Mouse (Mus musculus) intestine, embryonic 15.5 days (tissue): ENCODE data around the gene Satb2. TPM values are rescaled to one million over a fixed set of nuclear protein-coding genes. Genes with fewer than 3 reads are reported as not detected.
A peak's percentile ranks its signal among the peaks of the same experiment; 100 is the strongest.

ENCODE experiments used
- ATAC-seq: fragments of 200-750 bp; cut with Nextera tagmentation; 2 replicates; pipeline ENCODE4 v1.8.0; 2017; ENCODE audit warnings: moderate TSS enrichment, moderate library complexity
- H3K27ac ChIP-seq: fragments of 300-500 bp; sonication (generic); 2 replicates; pipeline ENCODE4 v1.5.1; 2015; ENCODE audit warnings: mild to moderate bottlenecking, inconsistent platforms
- H3K27me3 ChIP-seq: fragments of 300-500 bp; sonication (generic); replicated peaks from 2 replicates; pipeline ENCODE4 v1.6.1; 2015; ENCODE audit warnings: inconsistent platforms
- H3K36me3 ChIP-seq: fragments of 300-500 bp; sonication (generic); 2 replicates; pipeline ENCODE4 v1.6.1; 2015; ENCODE audit warnings: inconsistent platforms
- H3K4me1 ChIP-seq: fragments of 300-500 bp; sonication (generic); replicated peaks from 2 replicates; pipeline ENCODE4 v1.6.1; 2015; ENCODE audit warnings: inconsistent platforms
- H3K4me2 ChIP-seq: fragments of 300-500 bp; sonication (generic); replicated peaks from 2 replicates; pipeline ENCODE4 v1.6.1; 2015; ENCODE audit warnings: mild to moderate bottlenecking, inconsistent platforms
- H3K4me3 ChIP-seq: fragments of 300-500 bp; sonication (generic); replicated peaks from 2 replicates; pipeline ENCODE4 v1.5.1; 2015; ENCODE audit warnings: inconsistent platforms
- H3K9ac ChIP-seq: fragments of 300-500 bp; sonication (generic); 2 replicates; pipeline ENCODE4 v1.6.1; 2015; ENCODE audit warnings: inconsistent platforms
- H3K9me3 ChIP-seq: fragments of 300-500 bp; sonication (generic); 2 replicates; pipeline ENCODE4 v1.6.1; 2016; ENCODE audit warnings: inconsistent platforms
- WGBS: fragments of 180-500 bp; shearing (Covaris S2); methylation state at CpG from one replicate; pipeline ENCODE4 v1.1.7; 2015; 5-methylcytosine and 5-hydroxymethylcytosine counted together
- polyA plus RNA-seq: library from polyadenylated mRNA; unstranded; fragments of >200 nt; fragmentation: Nextera tagmentation; extraction: Ambion mirVana; gene quantifications from 2 replicates; pipeline ENCODE4 v1.2.1, GENCODE M21; 2015

The Satb2 gene
- polyA plus RNA-seq, 1 experiment from 2014 or later = 2.9 TPM

DNA sequence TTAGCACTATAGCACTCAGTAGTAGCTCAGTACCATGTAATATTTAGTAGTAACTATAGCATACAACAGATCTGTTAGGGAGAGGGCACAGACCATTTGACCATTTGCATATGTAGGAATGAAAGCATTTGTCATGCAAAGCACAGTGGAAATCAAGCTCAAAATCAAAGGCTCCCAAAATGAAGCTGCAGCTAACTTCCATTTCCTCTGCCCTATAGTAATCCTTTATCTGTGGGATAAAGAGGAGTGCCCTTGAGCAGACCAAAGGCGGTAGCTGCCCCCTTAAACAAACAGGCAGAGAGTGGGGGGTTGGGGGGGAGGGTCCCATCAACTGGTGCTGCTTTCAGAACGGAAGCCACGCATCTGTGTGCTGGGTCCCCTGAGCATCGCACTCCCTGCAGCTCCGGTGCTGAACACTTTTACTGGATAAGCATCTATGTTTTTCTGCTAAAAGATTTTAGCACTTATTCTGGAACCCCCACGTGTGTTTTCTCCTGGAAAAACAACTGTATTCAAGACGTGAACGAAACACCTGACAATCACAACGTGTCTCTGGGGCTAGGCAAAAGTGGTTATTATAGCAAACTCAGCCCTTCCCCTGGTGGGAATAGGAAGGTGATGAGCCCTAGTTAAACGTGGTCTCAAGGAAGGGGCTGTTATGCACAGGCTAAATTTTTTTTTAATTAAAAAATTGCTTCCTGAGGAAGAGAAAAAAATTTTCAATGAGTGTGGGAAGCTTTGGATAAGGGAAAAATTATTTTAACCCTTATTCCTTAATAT lies 133.7 kb downstream of the Satb2 start:
- H3K4me2 ChIP-seq = no peak overlapping the region
- no peak overlapping the region for H3K27ac ChIP-seq
- H3K4me1 ChIP-seq = no peaks in the 10 kb centered on the region
- H3K4me3 ChIP-seq = no peak overlapping the region
- H3K9ac ChIP-seq = no peak overlapping the region
- H3K36me3 ChIP-seq = no peaks in the 10 kb centered on the region
- 27% methylated on average over 10 of the region's 10 CpGs for WGBS
- H3K27me3 ChIP-seq = no peaks in the 10 kb centered on the region
- no peaks in the 10 kb centered on the region for H3K9me3 ChIP-seq
- no peak for ATAC-seq

- no peaks in the 10 kb centered on the region for H3K36me3 ChIP-seq
- 24% methylated on average over 1 of the region's 1 CpGs for WGBS
- H3K27ac ChIP-seq = no peak overlapping the region
- no peaks in the 10 kb centered on the region for H3K27me3 ChIP-seq
- H3K4me3 ChIP-seq = no peak overlapping the region
- no peak overlapping the region for H3K9ac ChIP-seq
- no peak overlapping the region for H3K4me2 ChIP-seq
- ATAC-seq = no peak
- H3K9me3 ChIP-seq = no peaks in the 10 kb centered on the region
- H3K4me1 ChIP-seq = no peaks in the 10 kb centered on the region
These were observed 139.5 kb downstream of the Satb2 start for GRCm38 (mm10) chr1:56838901-56839300.

GRCm38 (mm10) chr1:56833984-56834900 lies 144.2 kb downstream of the Satb2 start:
- whole genome bisulfite sequencing = 80% methylated on average over 6 of the region's 6 CpGs
- H3K9me3 ChIP-seq = no peaks in the 10 kb centered on the region
- ATAC-seq = no peak
- H3K9ac ChIP-seq = no peak overlapping the region
- no peak overlapping the region for H3K27ac ChIP-seq
- no peaks in the 10 kb centered on the region for H3K36me3 ChIP-seq
- H3K4me1 ChIP-seq = no peaks in the 10 kb centered on the region
- H3K4me3 ChIP-seq = no peak overlapping the region
- H3K4me2 ChIP-seq = no peak overlapping the region
- no peaks in the 10 kb centered on the region for H3K27me3 ChIP-seq

DNA sequence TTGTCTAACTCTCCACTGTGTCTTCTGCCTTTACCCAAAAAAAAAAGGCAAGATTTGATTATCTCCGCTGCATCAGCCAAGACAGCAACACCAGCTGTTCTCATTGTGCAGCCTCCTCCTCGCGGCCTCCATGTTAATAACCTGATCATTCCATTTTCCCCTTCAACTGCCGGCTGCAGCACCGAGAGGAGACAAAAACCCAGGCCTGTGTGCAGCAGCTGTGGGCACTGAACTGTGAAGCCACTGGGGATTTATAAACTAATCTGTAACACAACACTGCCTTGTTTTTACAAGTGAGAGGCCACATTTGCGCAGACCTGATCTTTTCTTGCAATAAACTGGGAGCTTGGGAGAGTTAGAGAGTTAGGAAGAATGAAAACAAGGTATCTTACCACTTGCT lies 145.1 kb downstream of the Satb2 start:
- Histone ChIP-seq H3K4me1 (no peaks in the 10 kb centered on the region), H3K27me3 (no peaks in the 10 kb centered on the region), H3K27ac (no peak overlapping the region), H3K36me3 (no peaks in the 10 kb centered on the region), H3K9ac (no peak overlapping the region), H3K4me2 (no peak overlapping the region), H3K9me3 (no peaks in the 10 kb centered on the region), H3K4me3 (no peak overlapping the region)
- ATAC-seq = no peak
- 46% methylated on average over 6 of the region's 6 CpGs for WGBS

- no peak for ATAC-seq
- Histone ChIP-seq H3K36me3 (no peaks in the 10 kb centered on the region), H3K4me2 (no peak overlapping the region), H3K4me3 (no peak overlapping the region), H3K27ac (no peak overlapping the region), H3K27me3 (no peaks in the 10 kb centered on the region), H3K4me1 (no peaks in the 10 kb centered on the region), H3K9ac (no peak overlapping the region), H3K9me3 (no peaks in the 10 kb centered on the region)
- WGBS = 90% methylated on average over 8 of the region's 8 CpGs
These were observed 145.7 kb downstream of the Satb2 start for GRCm38 (mm10) chr1:56832738-56833137.

DNA sequence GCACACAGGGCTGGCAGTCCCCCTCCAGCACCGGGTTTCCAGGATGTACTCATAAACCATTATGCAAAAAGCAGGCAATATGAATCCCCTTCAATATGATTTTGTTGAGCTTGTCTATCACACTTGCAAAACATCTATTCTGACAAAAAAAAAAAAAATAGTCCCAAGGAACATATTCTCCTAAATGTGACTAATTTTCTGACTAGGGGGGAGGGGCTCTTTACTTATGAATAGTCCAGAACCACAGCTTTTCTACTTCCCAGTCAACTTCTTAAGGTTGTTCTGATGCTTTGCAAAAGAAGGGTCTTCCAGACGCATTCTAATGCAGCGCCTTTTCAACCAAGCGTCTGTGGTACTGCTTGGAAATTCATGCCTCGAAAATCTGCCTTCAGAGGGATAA lies 155.7 kb downstream of the Satb2 start:
- 88% methylated on average over 5 of the region's 5 CpGs for WGBS
- Histone ChIP-seq H3K4me3 (no peak overlapping the region), H3K9ac (no peak overlapping the region), H3K4me2 (no peak overlapping the region), H3K27me3 (no peaks in the 10 kb centered on the region), H3K4me1 (no peaks in the 10 kb centered on the region), H3K36me3 (no peaks in the 10 kb centered on the region), H3K9me3 (no peaks in the 10 kb centered on the region), H3K27ac (no peak overlapping the region)
- no peak for ATAC-seq

DNA sequence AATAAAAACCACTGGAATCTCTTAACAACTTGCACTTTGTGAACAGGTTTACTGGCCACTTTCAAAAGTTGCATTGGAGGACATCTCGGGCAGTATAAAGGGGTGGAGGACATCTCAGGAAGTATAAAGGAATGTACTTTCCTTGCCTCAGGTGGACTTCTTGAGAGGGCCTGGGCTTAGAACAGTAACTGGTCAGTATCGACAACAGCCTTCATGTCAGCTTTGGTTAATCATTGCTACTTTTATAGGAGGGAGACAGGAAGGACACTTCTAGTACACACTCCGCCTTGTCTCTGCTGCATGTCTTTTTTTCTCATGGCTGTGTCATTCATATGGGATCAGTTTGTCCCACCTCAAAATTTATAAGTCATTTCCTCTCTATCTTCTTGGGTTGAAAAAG lies 156.4 kb downstream of the Satb2 start:
- no peak overlapping the region for H3K9ac ChIP-seq
- no peaks in the 10 kb centered on the region for H3K27me3 ChIP-seq
- peak; percentile 47; the same call in 1 of the 2 replicates for ATAC-seq
- H3K4me3 ChIP-seq = no peak overlapping the region
- WGBS = 61% methylated on average over 3 of the region's 3 CpGs
- H3K36me3 ChIP-seq = no peaks in the 10 kb centered on the region
- H3K4me2 ChIP-seq = no peak overlapping the region
- no peaks in the 10 kb centered on the region for H3K4me1 ChIP-seq
- no peak overlapping the region for H3K27ac ChIP-seq
- H3K9me3 ChIP-seq = no peaks in the 10 kb centered on the region

DNA sequence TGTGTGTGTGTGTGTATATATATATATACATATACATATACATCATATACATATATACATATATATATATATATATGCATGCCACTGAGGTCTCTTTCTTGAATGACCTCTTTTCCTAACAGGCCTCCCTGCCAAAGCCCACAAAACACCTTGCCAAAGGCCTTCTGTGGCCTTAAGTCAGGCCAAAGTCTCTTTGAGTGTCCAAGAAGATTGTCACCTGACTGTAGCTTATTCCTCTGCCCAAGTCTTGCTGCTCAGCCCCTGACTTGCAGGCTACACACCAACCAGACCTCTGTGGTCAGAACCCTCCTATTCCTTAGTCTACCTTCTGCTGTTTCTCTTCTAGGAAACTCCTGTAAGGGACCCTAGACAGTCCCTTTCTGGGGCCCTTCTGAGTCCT lies 164.9 kb downstream of the Satb2 start:
- H3K9ac ChIP-seq = no peak overlapping the region
- no peak for ATAC-seq
- H3K4me2 ChIP-seq = no peak overlapping the region
- no peak overlapping the region for H3K4me3 ChIP-seq
- H3K4me1 ChIP-seq = no peaks in the 10 kb centered on the region
- no peaks in the 10 kb centered on the region for H3K27me3 ChIP-seq
- H3K36me3 ChIP-seq = no peaks in the 10 kb centered on the region
- no peaks in the 10 kb centered on the region for H3K9me3 ChIP-seq
- no peak overlapping the region for H3K27ac ChIP-seq

- Histone ChIP-seq H3K4me3 (no peak overlapping the region), H3K36me3 (no peaks in the 10 kb centered on the region), H3K4me1 (no peaks in the 10 kb centered on the region), H3K9me3 (no peaks in the 10 kb centered on the region), H3K27me3 (no peaks in the 10 kb centered on the region), H3K27ac (no peak overlapping the region), H3K4me2 (no peak overlapping the region), H3K9ac (no peak overlapping the region)
- ATAC-seq = no peak
- WGBS = 77% methylated on average over 4 of the region's 4 CpGs
These were observed 165.5 kb downstream of the Satb2 start for GRCm38 (mm10) chr1:56812961-56813360.

- Histone ChIP-seq H3K36me3 (no peaks in the 10 kb centered on the region), H3K4me1 (no peaks in the 10 kb centered on the region), H3K4me2 (no peak overlapping the region), H3K9ac (no peak overlapping the region), H3K27ac (no peak overlapping the region), H3K27me3 (no peaks in the 10 kb centered on the region), H3K9me3 (no peaks in the 10 kb centered on the region), H3K4me3 (no peak overlapping the region)
- WGBS = 84% methylated on average over 3 of the region's 3 CpGs
- no peak for ATAC-seq
These were observed 167.0 kb downstream of the Satb2 start for GRCm38 (mm10) chr1:56811486-56811885.

DNA sequence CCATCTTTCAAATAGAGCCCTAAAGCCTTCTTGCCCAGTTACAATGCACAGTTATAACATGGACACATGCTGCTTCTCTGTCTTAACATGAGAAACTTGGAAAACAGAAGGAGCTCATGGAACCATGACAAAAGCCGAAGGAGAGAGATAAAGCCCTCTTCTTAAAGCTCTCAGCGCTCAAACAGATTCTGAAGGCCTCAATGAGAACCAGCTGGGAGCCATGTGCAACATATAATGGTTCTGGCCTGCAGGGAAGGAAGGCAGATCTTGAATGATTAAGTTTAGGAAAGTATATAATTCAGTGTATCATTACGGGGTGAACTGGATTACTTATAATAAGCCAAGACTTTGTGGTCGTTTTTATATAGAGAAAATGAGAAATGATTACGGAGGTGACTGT lies 172.4 kb downstream of the Satb2 start:
- Histone ChIP-seq H3K4me3 (no peak overlapping the region), H3K9ac (no peak overlapping the region), H3K4me2 (no peak overlapping the region), H3K4me1 (no peaks in the 10 kb centered on the region), H3K9me3 (no peaks in the 10 kb centered on the region), H3K27me3 (no peaks in the 10 kb centered on the region), H3K27ac (no peak overlapping the region), H3K36me3 (no peaks in the 10 kb centered on the region)
- ATAC-seq = no peak
- WGBS = 81% methylated on average over 5 of the region's 5 CpGs

GRCm38 (mm10) chr1:56800611-56801010 lies 177.8 kb downstream of the Satb2 start:
- H3K27ac ChIP-seq = no peak overlapping the region
- no peaks in the 10 kb centered on the region for H3K9me3 ChIP-seq
- no peak overlapping the region for H3K9ac ChIP-seq
- H3K4me2 ChIP-seq = no peak overlapping the region
- H3K4me3 ChIP-seq = no peak overlapping the region
- H3K27me3 ChIP-seq = no peaks in the 10 kb centered on the region
- H3K4me1 ChIP-seq = no peaks in the 10 kb centered on the region
- no peak for ATAC-seq
- no peaks in the 10 kb centered on the region for H3K36me3 ChIP-seq
- WGBS = 82% methylated on average over 7 of the region's 7 CpGs
